ENCODE assay signal across 35 mouse cellular contexts in genomic region chr5:3653801-3654200, GRCm38 (mm10). TPM values are rescaled to one million over a fixed set of nuclear protein-coding genes. Genes with fewer than 3 reads are reported as not detected.
A peak's percentile ranks its signal among the peaks of the same experiment; 100 is the strongest.
DNase-seq lines count a peak whose midpoint lies in the region; ATAC-seq and TF ChIP-seq lines count a peak whose summit lies in the region.
"Had no signal": no experiment of that assay in that cellular context is flagged by ENCODE, and none has a peak within 500 bp of the region (broad histone marks: within the 10 kb centered on the region; RNA-seq: fewer than 3 reads in every experiment).

No protein-coding gene starts in this region.

- TF ChIP-seq CTCF in heart, adult 2 months (IDR thresholded peaks at IDR 0.05), result no peak

- no peaks in the 10 kb centered on the region for H3K9me3 ChIP-seq in midbrain, embryonic 11.5 days (ENCODE audit: control insufficient read depth, low read length)
- no peaks in the 10 kb centered on the region for H3K9me3 ChIP-seq in midbrain, embryonic 14.5 days (ENCODE audit: control insufficient read depth, low read length)
- H3K9me3 ChIP-seq: embryonic facial prominence, embryonic 10.5 days; embryonic facial prominence, embryonic 13.5 days; forebrain, embryonic 12.5 days; forebrain, embryonic 15.5 days; hindbrain, embryonic 12.5 days; hindbrain, embryonic 15.5 days had no signal

- no peak overlapping the region for H3K4me3 ChIP-seq in midbrain, embryonic 11.5 days (ENCODE audit: low read depth, low read length)
- no peak overlapping the region for H3K4me3 ChIP-seq in midbrain, embryonic 14.5 days (replicated peaks; ENCODE audit: low read depth, low read length)
- no peak overlapping the region for H3K4me3 ChIP-seq in heart, adult 2 months
- H3K4me3 ChIP-seq: embryonic facial prominence, embryonic 10.5 days; embryonic facial prominence, embryonic 13.5 days; erythroblast, embryonic 14.5 days; forebrain, embryonic 12.5 days; forebrain, embryonic 15.5 days; hindbrain, embryonic 12.5 days; hindbrain, embryonic 15.5 days had no signal

- no peak for ATAC-seq in midbrain, embryonic 11.5 days (ENCODE audit: low FRiP score)
- no peak for ATAC-seq in midbrain, embryonic 14.5 days (ENCODE audit: low FRiP score, low TSS enrichment)
- ATAC-seq in granulocyte monocyte progenitor cell, adult 5-6 weeks (replicated peaks; ENCODE audit: poor library complexity, severe bottlenecking), result peak; percentile 44
- peak; percentile 63; the same call in 1 of the 2 replicates for ATAC-seq in neutrophil, adult 5-6 weeks (ENCODE audit: extremely low read depth, insufficient number of reproducible peaks, low FRiP score, poor library complexity, severe bottlenecking)
- ATAC-seq: CD4-positive, CD25-positive, alpha-beta regulatory T cell, adult 4 months; forebrain, embryonic 15.5 days; Patski had no signal

- no peak for TF ChIP-seq POLR2A in heart, adult 2 months (IDR thresholded peaks at IDR 0.05; ENCODE audit: insufficient read depth, low read depth, low read length)

- no peak overlapping the region for H3K9ac ChIP-seq in midbrain, embryonic 11.5 days (ENCODE audit: low read length)
- no peak overlapping the region for H3K9ac ChIP-seq in midbrain, embryonic 14.5 days (replicated peaks; ENCODE audit: low read length)
- H3K9ac ChIP-seq in heart, adult 2 months (ENCODE audit: low read depth, low read length), result no peak overlapping the region
- H3K9ac ChIP-seq: embryonic facial prominence, embryonic 13.5 days; forebrain, embryonic 12.5 days; forebrain, embryonic 15.5 days; hindbrain, embryonic 12.5 days; hindbrain, embryonic 15.5 days had no signal

- H3K79me2 ChIP-seq in heart, adult 2 months (replicated peaks; ENCODE audit: control insufficient read depth, insufficient read depth, low read length), result no peaks in the 10 kb centered on the region

- no peaks in the 10 kb centered on the region for H3K4me1 ChIP-seq in midbrain, embryonic 11.5 days (ENCODE audit: control insufficient read depth, insufficient read depth, low read length)
- H3K4me1 ChIP-seq in midbrain, embryonic 14.5 days (ENCODE audit: control insufficient read depth, insufficient read depth, low read length), result no peaks in the 10 kb centered on the region
- H3K4me1 ChIP-seq in heart, adult 2 months (ENCODE audit: control insufficient read depth, insufficient read depth, low read length), result no peaks in the 10 kb centered on the region
- H3K4me1 ChIP-seq: embryonic facial prominence, embryonic 10.5 days; embryonic facial prominence, embryonic 13.5 days; forebrain, embryonic 12.5 days; forebrain, embryonic 15.5 days; hindbrain, embryonic 12.5 days; hindbrain, embryonic 15.5 days had no signal

- intact Hi-C loops in heart, adult 2 months (cut with DNase I), result no loop called here
- intact Hi-C loops in left cerebral cortex, postnatal 25 days (cut with DNase I), result no loop called here

- H3K27me3 ChIP-seq in midbrain, embryonic 11.5 days (ENCODE audit: control insufficient read depth, insufficient read depth, low read length), result no peaks in the 10 kb centered on the region
- H3K27me3 ChIP-seq in midbrain, embryonic 14.5 days (ENCODE audit: control insufficient read depth, insufficient read depth, low read length), result no peaks in the 10 kb centered on the region
- no peaks in the 10 kb centered on the region for H3K27me3 ChIP-seq in heart, adult 2 months (ENCODE audit: control insufficient read depth, insufficient read depth, low read length)
- H3K27me3 ChIP-seq: embryonic facial prominence, embryonic 13.5 days; forebrain, embryonic 12.5 days; forebrain, embryonic 15.5 days; hindbrain, embryonic 12.5 days; hindbrain, embryonic 15.5 days had no signal

- no peak overlapping the region for H3K27ac ChIP-seq in midbrain, embryonic 11.5 days (ENCODE audit: low read depth, low read length)
- H3K27ac ChIP-seq in midbrain, embryonic 14.5 days (replicated peaks; ENCODE audit: low read depth, low read length), result no peak overlapping the region
- no peak overlapping the region for H3K27ac ChIP-seq in heart, adult 2 months
- H3K27ac ChIP-seq: embryonic facial prominence, embryonic 10.5 days; embryonic facial prominence, embryonic 13.5 days; forebrain, embryonic 12.5 days; forebrain, embryonic 15.5 days; hindbrain, embryonic 12.5 days; hindbrain, embryonic 15.5 days had no signal

- 90% methylated on average over 4 of the region's 4 CpGs for WGBS in midbrain, embryonic 11.5 days
- 91% methylated on average over 4 of the region's 4 CpGs for WGBS in midbrain, embryonic 14.5 days
- WGBS in heart, adult 2 months, result 82% methylated on average over 4 of the region's 4 CpGs

- H3K4me2 ChIP-seq in midbrain, embryonic 11.5 days, result no peak overlapping the region
- no peak overlapping the region for H3K4me2 ChIP-seq in midbrain, embryonic 14.5 days (ENCODE audit: low read length)
- H3K4me2 ChIP-seq: embryonic facial prominence, embryonic 13.5 days; forebrain, embryonic 12.5 days; forebrain, embryonic 15.5 days; heart, embryonic 11.5 days; hindbrain, embryonic 12.5 days; hindbrain, embryonic 15.5 days had no signal

- peak; percentile 23 for DNase-seq in midbrain, embryonic 11.5 days (ENCODE audit: low spot score, missing footprints)
- DNase-seq in midbrain, embryonic 14.5 days, result no peak
- DNase-seq in heart, adult 2 months, result no peak
- DNase-seq in left cerebral cortex, postnatal 25 days (ENCODE audit: low spot score in 2 of 2), result no peak
- DNase-seq in right cerebral cortex, postnatal 10 days (ENCODE audit: low spot score in 2 of 2), result no peak
- DNase-seq: adrenal gland, postnatal 10 days; adrenal gland, postnatal 36 days; cerebellum, adult 11 months; cerebellum, adult 2 months; cerebellum, postnatal 10 days; cerebellum, postnatal 36 days; embryo, embryonic 11 days; gastrocnemius, postnatal 25 days had no signal

- no peaks in the 10 kb centered on the region for H3K36me3 ChIP-seq in midbrain, embryonic 11.5 days (ENCODE audit: control insufficient read depth, insufficient read depth, low read length)
- no peaks in the 10 kb centered on the region for H3K36me3 ChIP-seq in midbrain, embryonic 14.5 days (ENCODE audit: control insufficient read depth, insufficient read depth, low read length)
- H3K36me3 ChIP-seq in heart, adult 2 months (ENCODE audit: control insufficient read depth, insufficient read depth, low read length), result no peaks in the 10 kb centered on the region
- H3K36me3 ChIP-seq: embryonic facial prominence, embryonic 10.5 days; embryonic facial prominence, embryonic 13.5 days; forebrain, embryonic 12.5 days; forebrain, embryonic 15.5 days; hindbrain, embryonic 12.5 days; hindbrain, embryonic 15.5 days had no signal

- TF ChIP-seq EP300 in heart, adult 2 months (IDR thresholded peaks at IDR 0.05; ENCODE audit: insufficient read depth, low read depth, low read length), result no peak

RNA-seq across cellular contexts. Expression of gene Tmbim7, which starts 2.8 kb away (rescaled TPM):
- polyA plus RNA-seq in midbrain, embryonic 11.5 days (2014; fragmentation: Nextera tagmentation; extraction: Ambion mirVana), result not detected in 2 replicates
- not detected in 2 replicates for polyA plus RNA-seq in midbrain, embryonic 14.5 days (2014; fragmentation: Nextera tagmentation; extraction: Ambion mirVana)
- total RNA-seq in granulocyte monocyte progenitor cell, adult 5-6 weeks (2014; fragmentation: Nextera tagmentation), result 2.3 TPM in 1 of 2 replicates, not detected in the other
- total RNA-seq in granulocyte monocyte progenitor cell, adult 5-6 weeks (2017), result not detected in 2 replicates
- total RNA-seq in neutrophil, adult 5-6 weeks (2017), result not detected in 2 replicates
- total RNA-seq in heart, adult 2 months (2021), result not detected
- polyA plus RNA-seq in heart, adult 2 months (2012; rRNA removed), result 0.14 and 0.15 TPM in 2 replicates
- total RNA-seq in left cerebral cortex, postnatal 25 days (2021), result not detected
- total RNA-seq: adrenal gland, adult 18-20 months; adrenal gland, postnatal 10 days; adrenal gland, postnatal 36 days; ES-E14; gastrocnemius, adult 8-10 months; gastrocnemius, postnatal 25 days; heart, adult 8-10 months; heart, postnatal 25 days; hematopoietic stem cell, adult 5-6 weeks had no signal
- polyA plus RNA-seq: C2C12; CD4-positive, CD25-positive, alpha-beta regulatory T cell, adult 4 months; cerebellum, adult 2 months; cortical plate, adult 2 months; embryonic facial prominence, embryonic 10.5 days; embryonic facial prominence, embryonic 13.5 days; erythroblast, embryonic 14.5 days; forebrain, embryonic 12.5 days; forebrain, embryonic 15.5 days; heart, embryonic 11.5 days; heart, embryonic 14.5 days; heart, postnatal 0 days; hindbrain, embryonic 12.5 days; hindbrain, embryonic 15.5 days; Patski had no signal

RNA-seq across cellular contexts. Expression of gene Gatad1, which starts 3.2 kb away (rescaled TPM):
- 86.4 and 88.8 TPM in 2 replicates for polyA plus RNA-seq in midbrain, embryonic 11.5 days (2014; fragmentation: Nextera tagmentation; extraction: Ambion mirVana)
- 66.9 and 72.5 TPM in 2 replicates for polyA plus RNA-seq in midbrain, embryonic 14.5 days (2014; fragmentation: Nextera tagmentation; extraction: Ambion mirVana)
- total RNA-seq in granulocyte monocyte progenitor cell, adult 5-6 weeks (2014; fragmentation: Nextera tagmentation), result 51.4 and 75.4 TPM in 2 replicates
- 113 and 147 TPM in 2 replicates for total RNA-seq in granulocyte monocyte progenitor cell, adult 5-6 weeks (2017)
- total RNA-seq in neutrophil, adult 5-6 weeks (2017), result 110 and 118 TPM in 2 replicates
- 10 to 100 TPM; 89.7 to 97.6 TPM for total RNA-seq in heart, adult 2 months (2021)
- polyA plus RNA-seq in heart, adult 2 months (2012; rRNA removed), result 58.8 and 117 TPM in 2 replicates
- 100 to 1,000 TPM; 114 to 126 TPM for total RNA-seq in left cerebral cortex, postnatal 25 days (2021)

RNA-seq across cellular contexts. Expression of gene Rbm48, which starts 57.4 kb away (rescaled TPM):
- 13.8 and 15.9 TPM in 2 replicates for polyA plus RNA-seq in midbrain, embryonic 11.5 days (2014; fragmentation: Nextera tagmentation; extraction: Ambion mirVana)
- 15.7 and 18.5 TPM in 2 replicates for polyA plus RNA-seq in midbrain, embryonic 14.5 days (2014; fragmentation: Nextera tagmentation; extraction: Ambion mirVana)
- 7.9 and 28.1 TPM in 2 replicates for total RNA-seq in granulocyte monocyte progenitor cell, adult 5-6 weeks (2014; fragmentation: Nextera tagmentation)
- 28.5 and 29.8 TPM in 2 replicates for total RNA-seq in granulocyte monocyte progenitor cell, adult 5-6 weeks (2017)
- total RNA-seq in neutrophil, adult 5-6 weeks (2017), result 45.5 and 67.2 TPM in 2 replicates
- 1 to 10 TPM; 3.5 to 5.0 TPM for total RNA-seq in heart, adult 2 months (2021)
- 2.8 and 5.5 TPM in 2 replicates for polyA plus RNA-seq in heart, adult 2 months (2012; rRNA removed)
- 10 to 100 TPM; 12.1 to 13.6 TPM for total RNA-seq in left cerebral cortex, postnatal 25 days (2021)

RNA-seq across cellular contexts. Expression of gene Pex1, which starts 57.9 kb away (rescaled TPM):
- polyA plus RNA-seq in midbrain, embryonic 11.5 days (2014; fragmentation: Nextera tagmentation; extraction: Ambion mirVana), result 13.3 and 13.6 TPM in 2 replicates
- 21.8 and 24.4 TPM in 2 replicates for polyA plus RNA-seq in midbrain, embryonic 14.5 days (2014; fragmentation: Nextera tagmentation; extraction: Ambion mirVana)
- total RNA-seq in granulocyte monocyte progenitor cell, adult 5-6 weeks (2014; fragmentation: Nextera tagmentation), result 43.0 and 56.1 TPM in 2 replicates
- total RNA-seq in granulocyte monocyte progenitor cell, adult 5-6 weeks (2017), result 10.4 and 20.7 TPM in 2 replicates
- 13.4 and 18.2 TPM in 2 replicates for total RNA-seq in neutrophil, adult 5-6 weeks (2017)
- total RNA-seq in heart, adult 2 months (2021), result 1 to 10 TPM; 8.8 to 9.3 TPM
- polyA plus RNA-seq in heart, adult 2 months (2012; rRNA removed), result 5.4 and 7.5 TPM in 2 replicates
- 10 to 100 TPM; 25.2 to 30.3 TPM for total RNA-seq in left cerebral cortex, postnatal 25 days (2021)

Comparison
In these comparisons a context has a peak if more than half of its experiments do, and no peak if none do; other contexts are left out.
1. ATAC-seq: peak in granulocyte monocyte progenitor cell, adult 5-6 weeks (single experiment) and neutrophil, adult 5-6 weeks (single experiment); none in midbrain, embryonic 11.5 days (single experiment) and midbrain, embryonic 14.5 days (single experiment).